Mouse (Mus musculus) heart, embryonic 14.5 days (tissue): ENCODE results near the gene Cdkn1a. TPM values are rescaled to one million over a fixed set of nuclear protein-coding genes. Genes with fewer than 3 reads are reported as not detected.

Source experiments
- ATAC-seq: fragments of 200-750 bp; cut with Nextera tagmentation; 2 replicates; pipeline ENCODE4 v1.8.0; 2017; ENCODE audit warnings: low read depth, moderate TSS enrichment; ENCODE audit not compliant: insufficient number of reproducible peaks, insufficient read depth, low FRiP score
- H3K27ac ChIP-seq, 2 experiments: fragments of 200-500 bp in 1 of 2; fragments of 300-500 bp in 1 of 2; sonication (generic) in 1 of 2; replicated peaks in 1 of 2; 2 replicates each; pipeline ENCODE4 v1.5.1; 2012 to 2014; ENCODE audit warnings: low read depth in 2 of 2, low read length in 2 of 2, control low read depth in 1 of 2, mild to moderate bottlenecking in 1 of 2, mixed read lengths in 1 of 2; ENCODE audit not compliant: control insufficient read depth in 1 of 2, insufficient read depth in 1 of 2
- H3K27me3 ChIP-seq: fragments of 300-500 bp; sonication (generic); 2 replicates; pipeline ENCODE4 v1.6.1; 2014; ENCODE audit warnings: mild to moderate bottlenecking, low read length, control low read depth; ENCODE audit not compliant: control insufficient read depth, insufficient read depth
- H3K36me3 ChIP-seq: fragments of 300-500 bp; sonication (generic); 2 replicates; pipeline ENCODE4 v1.6.1; 2014; ENCODE audit warnings: mild to moderate bottlenecking, control low read depth, low read length, mixed read lengths; ENCODE audit not compliant: control insufficient read depth, insufficient read depth
- H3K4me1 ChIP-seq, 2 experiments: fragments of 200-500 bp in 1 of 2; fragments of 300-500 bp in 1 of 2; sonication (generic) in 1 of 2; 2 replicates each; pipeline ENCODE4 v1.6.1; 2012 to 2014; ENCODE audit warnings: low read length in 2 of 2, control low read depth in 1 of 2, mixed read lengths in 1 of 2; ENCODE audit not compliant: control insufficient read depth in 2 of 2, insufficient read depth in 2 of 2
- H3K4me2 ChIP-seq: fragments of 300-500 bp; sonication (generic); 2 replicates; pipeline ENCODE4 v1.6.1; 2014; ENCODE audit warnings: mild to moderate bottlenecking, low read length
- H3K4me3 ChIP-seq, 2 experiments: fragments of 200-500 bp in 1 of 2; fragments of 300-500 bp in 1 of 2; sonication (generic) in 1 of 2; 2 replicates each; pipeline ENCODE4 v1.5.1; 2012 to 2014; ENCODE audit warnings: low read length in 2 of 2, mild to moderate bottlenecking in 2 of 2, control low read depth in 1 of 2, low read depth in 1 of 2, moderate library complexity in 1 of 2; ENCODE audit not compliant: control insufficient read depth in 1 of 2, insufficient read depth in 1 of 2
- H3K9ac ChIP-seq: fragments of 300-500 bp; sonication (generic); 2 replicates; pipeline ENCODE4 v1.6.1; 2014; ENCODE audit warnings: mild to moderate bottlenecking, low read length
- H3K9me3 ChIP-seq: fragments of 300-500 bp; sonication (generic); 2 replicates; pipeline ENCODE4 v1.6.1; 2016; ENCODE audit warnings: low read length, control low read depth; ENCODE audit not compliant: control insufficient read depth
- WGBS: fragments of 180-500 bp; shearing (Covaris S2); extraction: QIAGEN DNeasy Blood & Tissue Kit; methylation state at CpG from one replicate; pipeline ENCODE4 v1.1.7; 2014; 5-methylcytosine and 5-hydroxymethylcytosine counted together
- polyA plus RNA-seq: library from polyadenylated mRNA; unstranded; fragments of >200 nt; fragmentation: Nextera tagmentation; extraction: Ambion mirVana; gene quantifications from 2 replicates; pipeline ENCODE4 v1.2.1, GENCODE M21; 2014

Gene Cdkn1a
- polyA plus RNA-seq, 1 experiment from 2014 or later: 51.7 TPM

DNA sequence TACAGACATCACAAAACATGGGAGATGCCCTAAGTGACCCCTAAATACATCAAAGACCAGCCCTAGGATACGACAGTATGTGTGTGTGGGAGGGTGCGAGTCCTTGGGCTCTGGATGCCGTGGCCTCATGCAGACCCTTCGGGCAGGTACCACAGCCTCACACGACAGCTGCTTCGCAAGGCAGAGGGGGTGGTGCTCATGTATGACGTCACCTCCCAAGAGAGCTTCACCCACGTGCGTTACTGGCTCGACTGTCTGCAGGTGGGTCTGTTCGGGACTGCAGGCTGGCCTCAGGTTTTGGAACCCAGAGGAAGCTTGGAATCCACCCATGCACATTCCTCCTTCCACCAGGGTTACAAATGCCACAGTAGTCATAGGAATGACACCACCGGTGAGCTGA lies 54.3 kb downstream of the Cdkn1a start:
- 86% methylated on average over 12 of the region's 12 CpGs for WGBS
- Histone ChIP-seq H3K27me3 (no peaks in the 10 kb centered on the region), H3K4me1 (peaks cover 7 to 10% of the 10 kb centered on the region in 2 experiments; a peak in 3 of 4 replicates), H3K4me2 (no peak overlapping the region), H3K9me3 (no peaks in the 10 kb centered on the region), H3K36me3 (no peaks in the 10 kb centered on the region), H3K9ac (no peak overlapping the region), H3K4me3 (no peak overlapping the region), H3K27ac (no peak overlapping the region)
- no peak for ATAC-seq

DNA sequence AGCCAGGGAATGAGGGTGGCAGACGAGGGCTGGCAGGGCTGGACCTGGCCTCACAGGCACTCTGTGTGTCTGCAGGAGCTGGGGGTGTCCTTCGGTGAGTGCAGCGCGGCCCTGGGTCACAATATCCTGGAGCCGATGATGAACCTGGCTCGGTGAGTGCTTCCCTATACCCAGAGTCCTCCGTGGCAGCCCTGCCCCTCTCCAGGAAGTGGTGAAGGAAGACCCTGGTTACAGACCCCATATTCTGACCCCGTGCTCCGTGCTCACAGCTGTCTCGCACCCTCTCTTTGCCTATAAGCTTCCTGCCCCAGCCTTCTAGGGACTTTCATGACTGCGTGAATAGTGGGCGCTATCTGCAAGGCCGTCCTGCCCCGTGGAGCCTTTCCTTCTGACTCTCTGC lies 56.5 kb downstream of the Cdkn1a start:
- Histone ChIP-seq H3K36me3 (no peaks in the 10 kb centered on the region), H3K27me3 (no peaks in the 10 kb centered on the region), H3K9ac (no peak overlapping the region), H3K9me3 (no peaks in the 10 kb centered on the region), H3K27ac (no peak overlapping the region), H3K4me3 (no peak overlapping the region), H3K4me2 (no peak overlapping the region), H3K4me1 (peaks cover 7 to 10% of the 10 kb centered on the region in 2 experiments; a peak in 3 of 4 replicates)
- no peak for ATAC-seq
- 78% methylated on average over 14 of the region's 14 CpGs for WGBS

DNA sequence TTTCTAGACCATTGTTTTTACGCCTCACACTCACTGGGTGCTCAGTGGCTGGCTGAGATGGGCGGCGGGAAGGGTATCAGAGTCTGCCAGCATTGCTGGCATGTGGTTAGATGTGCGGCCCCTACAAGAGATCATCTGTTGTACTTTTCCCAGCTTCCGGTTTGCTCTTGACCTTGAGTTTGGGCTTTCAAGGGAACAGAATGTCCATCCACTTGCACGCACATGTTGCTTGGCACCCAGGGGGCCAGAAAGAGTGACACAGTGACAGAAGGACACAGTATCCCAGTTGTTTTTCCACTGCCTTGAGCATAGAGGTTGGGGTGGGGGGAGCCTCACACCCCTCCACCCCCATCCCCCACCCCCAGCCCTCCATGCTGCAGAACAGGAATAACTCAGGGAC lies 57.0 kb downstream of the Cdkn1a start:
- Histone ChIP-seq H3K4me3 (no peak overlapping the region), H3K36me3 (no peaks in the 10 kb centered on the region), H3K9ac (no peak overlapping the region), H3K4me1 (peaks cover 7 to 10% of the 10 kb centered on the region in 2 experiments; a peak in 3 of 4 replicates), H3K27ac (no peak overlapping the region), H3K27me3 (no peaks in the 10 kb centered on the region), H3K4me2 (no peak overlapping the region), H3K9me3 (no peaks in the 10 kb centered on the region)
- no peak for ATAC-seq
- 64% methylated on average over 6 of the region's 6 CpGs for WGBS

- no peaks in the 10 kb centered on the region for H3K36me3 ChIP-seq
- H3K9me3 ChIP-seq: no peaks in the 10 kb centered on the region
- no peak overlapping the region for H3K27ac ChIP-seq
- no peak for ATAC-seq
- H3K9ac ChIP-seq: no peak overlapping the region
- H3K4me2 ChIP-seq: no peak overlapping the region
- H3K27me3 ChIP-seq: no peaks in the 10 kb centered on the region
- 74% methylated on average over 7 of the region's 7 CpGs for WGBS
- H3K4me1 ChIP-seq: peaks cover 7% of the 10 kb centered on the region in 2 experiments; a peak in 3 of 4 replicates
- H3K4me3 ChIP-seq: no peak overlapping the region
Observed at GRCm38 (mm10) chr17:29149766-29150165, 59.0 kb downstream of the Cdkn1a start.

Other genes with a start within 250 kb of the Cdkn1a start
- gene Pnpla1, start 232.6 kb upstream of the Cdkn1a start, polyA plus RNA-seq: 0.11 TPM in 1 of 2 replicates, not detected in the other
- gene 4930539E08Rik, start 175.7 kb upstream of the Cdkn1a start, polyA plus RNA-seq: 0.09 TPM in 2 replicates
- not detected in 2 replicates for gene Pxt1, start 147.1 kb upstream of the Cdkn1a start, polyA plus RNA-seq
- 53.2 and 53.5 TPM in 2 replicates for gene Kctd20, start 139.0 kb upstream of the Cdkn1a start, polyA plus RNA-seq
- gene Stk38, start 83.0 kb upstream of the Cdkn1a start, polyA plus RNA-seq: 68.0 and 70.3 TPM in 2 replicates
- gene Srsf3, start 58.3 kb upstream of the Cdkn1a start, polyA plus RNA-seq: 340 and 357 TPM in 2 replicates
- 0.23 and 0.36 TPM in 2 replicates for gene Rab44, start 23.2 kb downstream of the Cdkn1a start, polyA plus RNA-seq
- gene Cpne5, start 147.2 kb downstream of the Cdkn1a start, polyA plus RNA-seq: 21.4 and 28.8 TPM in 2 replicates
- gene Ppil1, start 173.2 kb downstream of the Cdkn1a start, polyA plus RNA-seq: 98.2 and 106 TPM in 2 replicates
- 106 and 112 TPM in 2 replicates for gene BC004004, start 177.8 kb downstream of the Cdkn1a start, polyA plus RNA-seq
- 0.77 and 1.1 TPM in 2 replicates for gene Pi16, start 226.7 kb downstream of the Cdkn1a start, polyA plus RNA-seq